Mouse (Mus musculus) lung, postnatal 0 days (tissue): ENCODE results near the gene Car5a. TPM values are rescaled to one million over a fixed set of nuclear protein-coding genes. Genes with fewer than 3 reads are reported as not detected.

Experiments
- ATAC-seq: fragments of 200-750 bp; cut with Nextera tagmentation; 2 replicates; pipeline ENCODE4 v1.8.0; 2017; ENCODE audit warnings: moderate library complexity
- DNase-seq: peaks from one replicate; pipeline ENCODE4 v3.0.0-alpha.2; 2016; ENCODE audit warnings: low spot score
- H3K27ac ChIP-seq: fragments of 300-500 bp; sonication (generic); 2 replicates; pipeline ENCODE4 v1.5.1; 2014; ENCODE audit warnings: antibody characterized with exemption, mild to moderate bottlenecking, low read length, mixed read lengths
- H3K27me3 ChIP-seq: fragments of 300-500 bp; sonication (generic); replicated peaks from 2 replicates; pipeline ENCODE4 v1.6.1; 2014; ENCODE audit warnings: low read length, mixed read lengths; ENCODE audit not compliant: insufficient read depth
- H3K36me3 ChIP-seq: fragments of 300-500 bp; sonication (generic); 2 replicates; pipeline ENCODE4 v1.6.1; 2014; ENCODE audit warnings: low read length, mixed read lengths; ENCODE audit not compliant: insufficient read depth
- H3K4me1 ChIP-seq: fragments of 300-500 bp; sonication (generic); 2 replicates; pipeline ENCODE4 v1.6.1; 2014; ENCODE audit warnings: antibody characterized with exemption, low read depth, low read length, mixed read lengths; ENCODE audit not compliant: insufficient read depth
- H3K4me2 ChIP-seq: fragments of 300-500 bp; sonication (generic); replicated peaks from 2 replicates; pipeline ENCODE4 v1.6.1; 2014; ENCODE audit warnings: low read depth, mild to moderate bottlenecking, low read length, moderate library complexity, mixed read lengths
- H3K4me3 ChIP-seq: fragments of 300-500 bp; sonication (generic); 2 replicates; pipeline ENCODE4 v1.5.1; 2014; ENCODE audit warnings: low read depth, low read length
- H3K9ac ChIP-seq: fragments of 300-500 bp; sonication (generic); replicated peaks from 2 replicates; pipeline ENCODE4 v1.6.1; 2014; ENCODE audit warnings: low read depth, mild to moderate bottlenecking
- H3K9me3 ChIP-seq: fragments of 300-500 bp; sonication (generic); 2 replicates; pipeline ENCODE4 v1.6.1; 2016; ENCODE audit warnings: low read length, mixed read lengths
- CTCF ChIP-seq: IDR thresholded peaks from 2 replicates; pipeline ENCODE4 v1.5.1; 2016; ENCODE audit warnings: antibody characterized with exemption, mild to moderate bottlenecking
- EP300 ChIP-seq: IDR thresholded peaks from 2 replicates; pipeline ENCODE4 v1.6.1; 2016; ENCODE audit warnings: antibody characterized with exemption, mild to moderate bottlenecking, control low read depth
- WGBS: fragments of 180-500 bp; shearing (Covaris S2); extraction: QIAGEN DNeasy Blood & Tissue Kit; methylation state at CpG from one replicate; pipeline ENCODE4 v1.1.7; 2014; 5-methylcytosine and 5-hydroxymethylcytosine counted together
- polyA plus RNA-seq: library from polyadenylated mRNA; unstranded; fragments of >200 nt; fragmentation: Nextera tagmentation; extraction: Ambion mirVana; gene quantifications from 2 replicates; pipeline ENCODE4 v1.2.1, GENCODE M21; 2015

Gene Car5a
- polyA plus RNA-seq, 1 experiment from 2014 or later, result 0.61 TPM

GRCm38 (mm10) chr8:121905864-121906263 lies 38.8 kb downstream of the Car5a start:
- Histone ChIP-seq H3K4me1 (peaks cover 19% of the 10 kb centered on the region), H3K9me3 (no peaks in the 10 kb centered on the region)
- WGBS, result 8% methylated on average over 5 of the region's 5 CpGs

GRCm38 (mm10) chr8:121905420-121905819 lies 39.3 kb downstream of the Car5a start:
- H3K9ac ChIP-seq, result no peak overlapping the region
- H3K9me3 ChIP-seq, result no peaks in the 10 kb centered on the region
- 38% methylated on average over 1 of the region's 1 CpGs for WGBS
- TF ChIP-seq CTCF, result no peak
- TF ChIP-seq EP300, result no peak
- peaks cover 19% of the 10 kb centered on the region for H3K4me1 ChIP-seq
- H3K4me3 ChIP-seq, result no peak overlapping the region; the same call in 1 of the 2 replicates
- no peak for DNase-seq
- H3K27ac ChIP-seq, result no peak overlapping the region
- H3K36me3 ChIP-seq, result no peaks in the 10 kb centered on the region
- peak overlapping the region; percentile 98; the same call in 1 of the 2 replicates for H3K4me2 ChIP-seq
- H3K27me3 ChIP-seq, result no peaks in the 10 kb centered on the region
- ATAC-seq, result no peak

More at GRCm38 (mm10) chr8:121905864-121906263, 38.8 kb downstream of the Car5a start:
- no peak for DNase-seq
- no peak overlapping the region for H3K27ac ChIP-seq
- H3K9ac ChIP-seq, result no peak overlapping the region
- TF ChIP-seq EP300 (no peak), CTCF (no peak)
- peak overlapping the region; percentile 67; the same call in 1 of the 2 replicates for H3K4me3 ChIP-seq
- ATAC-seq, result no peak
- no peaks in the 10 kb centered on the region for H3K27me3 ChIP-seq
- H3K4me2 ChIP-seq, result peak overlapping the region; percentile 98
- H3K36me3 ChIP-seq, result no peaks in the 10 kb centered on the region

GRCm38 (mm10) chr8:121904999-121905398 lies 39.7 kb downstream of the Car5a start:
- WGBS, result 64% methylated on average over 9 of the region's 9 CpGs
- Histone ChIP-seq H3K36me3 (no peaks in the 10 kb centered on the region), H3K9me3 (no peaks in the 10 kb centered on the region), H3K4me1 (peaks cover 19% of the 10 kb centered on the region), H3K4me2 (peak overlapping the region; percentile 98; the same call in 1 of the 2 replicates), H3K27ac (no peak overlapping the region), H3K9ac (no peak overlapping the region), H3K27me3 (no peaks in the 10 kb centered on the region), H3K4me3 (no peak overlapping the region)
- ATAC-seq (no peak), DNase-seq (peak; percentile 37)
- no peak for TF ChIP-seq CTCF

DNA sequence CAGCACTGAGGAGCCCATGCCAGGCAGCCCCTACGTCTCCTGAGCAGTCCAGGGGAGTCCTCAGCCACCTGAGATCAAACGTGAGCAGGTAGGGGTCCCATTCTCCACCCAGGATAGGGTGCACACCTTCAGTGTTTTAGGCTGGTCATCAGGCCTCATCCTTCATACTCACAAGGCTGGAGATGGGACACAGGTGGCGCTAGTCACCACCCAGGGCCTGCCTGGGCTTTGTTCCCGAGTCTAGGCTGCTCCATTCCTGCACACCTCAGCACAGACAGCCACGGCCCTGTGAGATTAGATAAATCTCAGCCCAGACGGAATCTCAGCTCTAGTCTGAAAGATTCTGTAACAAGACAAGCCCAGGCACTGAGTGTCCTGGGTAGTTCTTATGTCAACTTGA lies 40.7 kb downstream of the Car5a start:
- DNase-seq, result no peak
- Histone ChIP-seq H3K4me3 (no peak overlapping the region), H3K36me3 (no peaks in the 10 kb centered on the region), H3K9ac (no peak overlapping the region), H3K4me2 (no peak overlapping the region), H3K9me3 (no peaks in the 10 kb centered on the region), H3K27me3 (no peaks in the 10 kb centered on the region), H3K27ac (no peak overlapping the region), H3K4me1 (peaks cover 19% of the 10 kb centered on the region)
- TF ChIP-seq CTCF (peak; percentile 27; the same call in 1 of the 2 replicates), EP300 (no peak)
- WGBS, result 66% methylated on average over 6 of the region's 6 CpGs
- ATAC-seq, result no peak

DNA sequence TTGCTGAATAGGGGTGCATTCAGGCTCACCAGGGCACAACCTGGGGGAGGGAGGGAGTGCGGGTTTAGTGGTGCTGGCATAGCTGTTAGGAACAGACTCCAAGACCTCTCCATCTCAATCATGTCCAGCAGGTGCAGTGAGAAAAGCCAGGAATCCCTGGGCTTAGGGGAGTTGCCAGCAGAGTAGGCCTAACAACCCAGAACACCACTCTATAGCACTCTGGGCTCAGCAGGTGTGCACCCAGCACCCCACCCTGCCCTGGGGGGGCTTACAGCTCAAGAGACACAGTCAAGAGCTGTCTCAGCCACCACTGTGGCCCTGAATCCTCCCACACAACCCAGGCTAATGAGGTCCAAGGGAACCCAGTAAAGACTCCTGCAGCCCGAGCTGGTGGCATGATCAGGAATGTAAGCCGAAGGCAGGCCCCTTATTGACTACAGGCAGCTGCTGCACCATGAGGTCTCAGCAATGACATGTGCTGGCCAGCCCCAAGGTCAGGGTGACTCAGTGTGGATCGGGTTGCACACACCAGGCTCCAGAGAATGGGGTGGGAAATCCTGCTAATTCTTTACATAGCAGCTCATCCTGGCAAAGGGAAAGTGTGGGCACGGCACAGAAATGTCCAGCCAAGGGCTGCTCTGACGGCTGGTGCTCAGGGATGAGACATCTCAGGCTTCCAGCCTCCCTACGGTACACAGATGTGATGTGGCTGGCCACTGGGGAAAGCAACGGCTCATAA lies 43.0 kb downstream of the Car5a start:
- peaks cover 13% of the 10 kb centered on the region for H3K4me1 ChIP-seq
- no peak overlapping the region for H3K9ac ChIP-seq
- H3K27me3 ChIP-seq, result no peaks in the 10 kb centered on the region
- peak; percentile 22 for DNase-seq
- H3K9me3 ChIP-seq, result no peaks in the 10 kb centered on the region
- TF ChIP-seq CTCF (no peak), EP300 (no peak)
- no peak overlapping the region for H3K4me3 ChIP-seq
- ATAC-seq, result no peak
- H3K4me2 ChIP-seq, result no peak overlapping the region
- no peak overlapping the region for H3K27ac ChIP-seq
- WGBS, result 47% methylated on average over 8 of the region's 8 CpGs
- H3K36me3 ChIP-seq, result no peaks in the 10 kb centered on the region

GRCm38 (mm10) chr8:121899180-121900044 lies 45.3 kb downstream of the Car5a start:
- Histone ChIP-seq H3K4me2 (no peak overlapping the region), H3K4me1 (peaks cover 6% of the 10 kb centered on the region; the same call in 1 of the 2 replicates), H3K36me3 (no peaks in the 10 kb centered on the region), H3K9me3 (no peaks in the 10 kb centered on the region), H3K27ac (no peak overlapping the region), H3K9ac (no peak overlapping the region), H3K27me3 (no peaks in the 10 kb centered on the region), H3K4me3 (no peak overlapping the region)
- ATAC-seq (no peak), DNase-seq (no peak)
- TF ChIP-seq EP300 (no peak), CTCF (no peak)
- 77% methylated on average over 18 of the region's 18 CpGs for WGBS
